Mouse (Mus musculus): ENCODE measurements around the gene Ciz1. TPM values are rescaled to one million over a fixed set of nuclear protein-coding genes. Genes with fewer than 3 reads are reported as not detected.

The Ciz1 gene
- total RNA-seq (2014; rRNA removed) (87.6 and 103 TPM in 2 replicates), polyA plus RNA-seq (2015; fragmentation: Nextera tagmentation; extraction: Ambion mirVana) (33.3 and 40.3 TPM in 2 replicates)

GRCm38 (mm10) chr2:32352151-32353006, at the start of gene Ciz1:
Ciz1 (plus strand) TSS chr2:32352327.
- TF ChIP-seq CTCF (IDR thresholded peaks at IDR 0.05; ENCODE audit: low read depth) = no peak
- Histone ChIP-seq H3K4me2 (ENCODE audit: low read depth, low read length) (peak within 1 kb of the TSS; percentile 66), H3K27me3 (ENCODE audit: insufficient read depth, low read length) (no peaks in the 10 kb centered on the region), H3K4me3 (ENCODE audit: low read length) (peak within 1 kb of the TSS; percentile 66), H3K9me3 (ENCODE audit: low read length) (no peaks in the 10 kb centered on the region), H3K4me1 (ENCODE audit: insufficient read depth, low read length) (peaks cover 4% of the 10 kb centered on the region; the same call in 1 of the 2 replicates), H3K9ac (replicated peaks; ENCODE audit: low read length) (peak within 1 kb of the TSS; percentile 85), H3K27ac (peak within 1 kb of the TSS; percentile 96), H3K36me3 (ENCODE audit: insufficient read depth, low read length) (no peaks in the 10 kb centered on the region)
- 2% methylated on average over 40 of the region's 52 CpGs for WGBS
- ATAC-seq (peak; percentile 68), DNase-seq (ENCODE audit: low spot score) (peak; percentile 80)

GRCm38 (mm10) chr2:32302952-32303351, 49.2 kb upstream of the Ciz1 start:
- ATAC-seq (no peak), DNase-seq (ENCODE audit: low spot score) (no peak)
- Histone ChIP-seq H3K27ac (no peak overlapping the region), H3K4me3 (ENCODE audit: low read length) (no peak overlapping the region), H3K36me3 (ENCODE audit: insufficient read depth, low read length) (peaks cover 76% of the 10 kb centered on the region), H3K27me3 (ENCODE audit: insufficient read depth, low read length) (no peaks in the 10 kb centered on the region), H3K4me1 (ENCODE audit: insufficient read depth, low read length) (no peaks in the 10 kb centered on the region), H3K9ac (replicated peaks; ENCODE audit: low read length) (no peak overlapping the region), H3K9me3 (ENCODE audit: low read length) (no peaks in the 10 kb centered on the region), H3K4me2 (ENCODE audit: low read depth, low read length) (no peak overlapping the region)
- TF ChIP-seq CTCF (IDR thresholded peaks at IDR 0.05; ENCODE audit: low read depth) = peak; percentile 45
- WGBS = 94% methylated on average over 9 of the region's 10 CpGs

GRCm38 (mm10) chr2:32304145-32304832, 47.8 kb upstream of the Ciz1 start:
- WGBS = 54% methylated on average over 8 of the region's 8 CpGs
- H3K27ac ChIP-seq = no peak overlapping the region
- no peaks in the 10 kb centered on the region for H3K4me1 ChIP-seq (ENCODE audit: insufficient read depth, low read length)
- peak; percentile 77 for TF ChIP-seq CTCF (IDR thresholded peaks at IDR 0.05; ENCODE audit: low read depth)
- H3K36me3 ChIP-seq (ENCODE audit: insufficient read depth, low read length) = peaks cover 68% of the 10 kb centered on the region
- ATAC-seq (no peak), DNase-seq (ENCODE audit: low spot score) (peak; percentile 35)
- no peak overlapping the region for H3K4me3 ChIP-seq (ENCODE audit: low read length)
- no peak overlapping the region for H3K9ac ChIP-seq (replicated peaks; ENCODE audit: low read length)
- H3K4me2 ChIP-seq (ENCODE audit: low read depth, low read length) = no peak overlapping the region
- no peaks in the 10 kb centered on the region for H3K9me3 ChIP-seq (ENCODE audit: low read length)
- H3K27me3 ChIP-seq (ENCODE audit: insufficient read depth, low read length) = no peaks in the 10 kb centered on the region

GRCm38 (mm10) chr2:32305668-32306067, 46.5 kb upstream of the Ciz1 start:
- 88% methylated on average over 5 of the region's 5 CpGs for WGBS
- no peak overlapping the region for H3K4me2 ChIP-seq (ENCODE audit: low read depth, low read length)
- H3K27me3 ChIP-seq (ENCODE audit: insufficient read depth, low read length) = no peaks in the 10 kb centered on the region
- H3K4me1 ChIP-seq (ENCODE audit: insufficient read depth, low read length) = no peaks in the 10 kb centered on the region
- DNase-seq (ENCODE audit: low spot score) = no peak
- H3K9me3 ChIP-seq (ENCODE audit: low read length) = no peaks in the 10 kb centered on the region
- no peak overlapping the region for H3K9ac ChIP-seq (replicated peaks; ENCODE audit: low read length)
- peaks cover 69% of the 10 kb centered on the region for H3K36me3 ChIP-seq (ENCODE audit: insufficient read depth, low read length)
- TF ChIP-seq CTCF (IDR thresholded peaks at IDR 0.05; ENCODE audit: low read depth) = no peak
- no peak for ATAC-seq
- no peak overlapping the region for H3K27ac ChIP-seq
- no peak overlapping the region for H3K4me3 ChIP-seq (ENCODE audit: low read length)

- Histone ChIP-seq H3K27me3 (ENCODE audit: insufficient read depth, low read length) (no peaks in the 10 kb centered on the region), H3K4me2 (ENCODE audit: low read depth, low read length) (no peak overlapping the region), H3K36me3 (ENCODE audit: insufficient read depth, low read length) (peaks cover 65% of the 10 kb centered on the region), H3K9me3 (ENCODE audit: low read length) (no peaks in the 10 kb centered on the region), H3K9ac (replicated peaks; ENCODE audit: low read length) (no peak overlapping the region), H3K4me1 (ENCODE audit: insufficient read depth, low read length) (no peaks in the 10 kb centered on the region), H3K4me3 (ENCODE audit: low read length) (no peak overlapping the region), H3K27ac (no peak overlapping the region)
- 81% methylated on average over 9 of the region's 9 CpGs for WGBS
- no peak for TF ChIP-seq CTCF (IDR thresholded peaks at IDR 0.05; ENCODE audit: low read depth)
- no peak for ATAC-seq
- DNase-seq (ENCODE audit: low spot score) = no peak
Measured at GRCm38 (mm10) chr2:32306176-32306575, 46.0 kb upstream of the Ciz1 start.

GRCm38 (mm10) chr2:32307247-32307798, 44.8 kb upstream of the Ciz1 start:
- Histone ChIP-seq H3K9me3 (ENCODE audit: low read length) (no peaks in the 10 kb centered on the region), H3K4me2 (ENCODE audit: low read depth, low read length) (no peak overlapping the region), H3K9ac (replicated peaks; ENCODE audit: low read length) (no peak overlapping the region), H3K4me3 (ENCODE audit: low read length) (no peak overlapping the region), H3K36me3 (ENCODE audit: insufficient read depth, low read length) (peaks cover 58% of the 10 kb centered on the region), H3K4me1 (ENCODE audit: insufficient read depth, low read length) (peaks cover 6% of the 10 kb centered on the region), H3K27me3 (ENCODE audit: insufficient read depth, low read length) (no peaks in the 10 kb centered on the region), H3K27ac (no peak overlapping the region)
- ATAC-seq = no peak
- DNase-seq (ENCODE audit: low spot score) = no peak
- TF ChIP-seq CTCF (IDR thresholded peaks at IDR 0.05; ENCODE audit: low read depth) = no peak
- WGBS = 80% methylated on average over 6 of the region's 6 CpGs

Data from hindbrain, postnatal 0 days (tissue).